15 mouse cellular contexts compared by ENCODE assay signal in the genomic region with DNA sequence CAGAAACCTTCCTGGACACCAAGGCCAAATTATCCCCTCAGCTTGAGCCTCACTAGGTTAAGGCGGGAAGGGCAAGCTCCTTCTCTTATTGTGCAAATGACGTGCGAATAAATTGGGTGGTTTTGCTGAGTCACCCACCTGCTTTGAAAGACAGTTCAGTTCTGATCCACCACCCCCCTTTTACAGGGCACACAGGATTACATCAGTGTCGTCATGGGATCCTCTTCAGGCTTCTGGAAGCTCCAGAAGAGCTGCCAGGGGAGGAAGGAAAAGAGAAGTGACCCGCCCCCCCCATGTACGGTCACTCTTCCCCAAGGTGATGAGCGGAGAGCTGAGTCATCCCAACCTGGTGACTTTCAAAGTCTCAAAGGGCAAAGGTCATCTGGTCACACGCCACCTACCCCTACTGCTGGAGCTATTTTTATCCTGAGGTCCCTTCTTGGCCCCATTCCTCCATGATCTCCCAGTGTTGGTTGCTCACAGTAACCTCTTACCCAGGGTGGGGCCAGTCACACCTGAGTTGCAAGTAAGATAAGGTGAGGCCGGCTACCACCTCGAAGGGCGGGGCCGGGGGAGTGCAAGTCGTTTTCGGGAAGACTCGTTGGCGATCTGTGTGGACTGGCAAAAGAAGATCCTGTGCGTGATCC. TPM values are rescaled to one million over a fixed set of nuclear protein-coding genes. Genes with fewer than 3 reads are reported as not detected.
DNase-seq lines count a peak whose midpoint lies in the region; TF ChIP-seq lines count a peak whose summit lies in the region.
"Had no signal": no experiment of that assay in that cellular context is flagged by ENCODE, and none has a peak within 500 bp of the region (broad histone marks: within the 10 kb centered on the region; RNA-seq: fewer than 3 reads in every experiment).

No protein-coding gene starts in this region.

- H3K27me3 ChIP-seq in cerebellum, adult 2 months (ENCODE audit: control insufficient read depth, insufficient read depth, low read length) = no peaks in the 10 kb centered on the region

- no peak overlapping the region for H3K4me3 ChIP-seq in cerebellum, adult 2 months (replicated peaks; ENCODE audit: insufficient read depth, low read depth, low read length)
- H3K4me3 ChIP-seq: hindbrain, embryonic 12.5 days; neural tube, embryonic 12.5 days had no signal

- 94% methylated on average over 17 of the region's 17 CpGs for WGBS in cerebellum, adult 2 months
- 41% methylated on average over 17 of the region's 17 CpGs for WGBS in large intestine, adult 2 months

- TF ChIP-seq POLR2A in cerebellum, adult 2 months (IDR thresholded peaks at IDR 0.05; ENCODE audit: borderline replicate concordance, insufficient read depth, low read length) = no peak

- no peak for TF ChIP-seq CTCF in cerebellum, adult 2 months (IDR thresholded peaks at IDR 0.05; ENCODE audit: borderline replicate concordance, insufficient read depth, low read depth, low read length)

- H3K27ac ChIP-seq in cerebellum, adult 2 months (ENCODE audit: insufficient read depth, low read length) = peak overlapping the region; percentile 17; the same call in 1 of the 2 replicates
- H3K27ac ChIP-seq: hindbrain, embryonic 12.5 days; macrophage; neural tube, embryonic 12.5 days had no signal

- peaks cover 65% of the 10 kb centered on the region for H3K4me1 ChIP-seq in cerebellum, adult 2 months (ENCODE audit: control insufficient read depth, insufficient read depth, low read length)

- peak in 1 of 2 experiments; percentile 38 for DNase-seq in cerebellum, adult 2 months
- no peak for DNase-seq in cerebellum, postnatal 4 days (ENCODE audit: low spot score in 2 of 2)
- DNase-seq in urinary bladder, adult 18-20 months (ENCODE audit: low spot score in 2 of 2) = peak; percentile 38 to 55
- no peak for DNase-seq in urinary bladder, postnatal 36 days (ENCODE audit: low spot score in 2 of 2)
- peak; percentile 78 for DNase-seq in large intestine, adult 2 months (ENCODE audit: low read depth, low spot score)
- DNase-seq in layer of hippocampus, postnatal 14 days (ENCODE audit: low spot score in 2 of 2) = no peak
- no peak for DNase-seq in Muller cell, postnatal 12 days (ENCODE audit: inconsistent ontology term)
- DNase-seq in right cerebral cortex, postnatal 25 days = no peak
- DNase-seq: cerebellum, postnatal 10 days; heart, adult 18-20 months; lung, adult 2 months; spleen, adult 18-20 months had no signal

RNA-seq across cellular contexts. Expression of a gene that starts 58.9 kb away (rescaled TPM):
- polyA plus RNA-seq in cerebellum, adult 2 months (2012; rRNA removed) = 24.6 and 26.1 TPM in 2 replicates
- polyA plus RNA-seq in large intestine, adult 2 months (2012; rRNA removed) = 7.3 and 7.4 TPM in 2 replicates
- total RNA-seq in layer of hippocampus, postnatal 14 days (2021) = 10 to 100 TPM; 34.9 to 36.8 TPM

Comparison
In these comparisons a context has a peak if more than half of its experiments do, and no peak if none do; other contexts are left out.
1. DNase-seq: peak in urinary bladder, adult 18-20 months (2 of 2) and large intestine, adult 2 months (single experiment); none in cerebellum, postnatal 4 days (0 of 2), urinary bladder, postnatal 36 days (0 of 2), layer of hippocampus, postnatal 14 days (0 of 2), Muller cell, postnatal 12 days (single experiment) and right cerebral cortex, postnatal 25 days (single experiment).